Mouse (Mus musculus) frontal cortex, adult 2 months (tissue): ENCODE data around the gene Ppp2r1a. TPM values are rescaled to one million over a fixed set of nuclear protein-coding genes. Genes with fewer than 3 reads are reported as not detected.

Experiments
- DNase-seq, 2 experiments: peaks; one replicate each; pipeline ENCODE4 v3.0.0; 2022; ENCODE audit warnings: low spot score in 1 of 2; ENCODE audit errors: extremely low spot score in 1 of 2
- polyA plus RNA-seq: library from polyadenylated mRNA; depleted of rRNA; stranded (reverse); fragments of >200 nt; gene quantifications from 2 replicates; pipeline ENCODE4 v1.2.3, GENCODE M21; 2012; rRNA removed

Gene Ppp2r1a
- 558 and 595 TPM in 2 replicates for polyA plus RNA-seq

DNA sequence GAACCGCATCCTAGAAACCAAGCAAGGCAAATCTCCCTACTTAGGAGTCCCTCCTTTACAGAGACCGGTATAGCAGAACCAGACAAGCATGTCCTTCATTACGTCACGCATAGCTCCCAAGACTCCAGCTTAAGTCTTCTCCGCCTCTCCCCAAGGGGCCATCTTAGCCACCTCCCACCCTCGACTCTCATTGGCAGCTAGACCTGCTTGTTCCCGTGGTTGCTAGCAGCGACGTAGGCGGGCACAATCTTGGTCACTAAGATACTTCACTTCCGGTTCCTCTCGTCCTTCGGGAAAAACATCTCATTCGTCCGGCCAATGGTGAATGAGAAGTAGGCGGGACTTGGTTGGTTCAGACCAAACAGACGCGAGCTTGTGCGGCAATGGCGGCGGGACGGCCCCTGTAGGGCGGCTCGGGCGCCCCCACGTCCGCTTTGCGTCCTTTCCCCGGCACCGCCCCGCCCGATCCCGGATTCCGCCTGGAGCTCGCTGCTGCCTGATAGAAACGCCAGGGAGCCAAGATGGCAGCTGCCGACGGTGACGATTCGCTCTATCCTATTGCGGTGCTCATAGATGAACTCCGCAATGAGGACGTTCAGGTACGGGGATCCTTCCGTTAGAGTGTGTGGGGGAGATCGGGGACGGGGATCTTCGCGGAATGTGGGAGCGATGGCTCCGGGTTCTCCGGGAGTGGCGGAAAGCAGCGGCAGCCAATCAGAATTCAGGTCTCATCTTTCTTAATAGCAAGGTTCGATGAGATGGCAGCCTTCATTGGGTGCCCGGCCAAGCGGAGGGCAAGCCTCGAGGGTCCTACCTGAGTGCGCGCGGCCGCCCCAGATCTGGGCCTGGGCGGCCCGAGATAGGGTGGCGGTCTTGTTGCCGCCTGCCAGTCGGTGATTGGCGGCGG lies at the start of gene Ppp2r1a:
Gene Ppp2r1a, plus strand, starts transcription at position 327 of the 907 bp plus-strand sequence.
- DNase-seq: peak; percentile 100

- DNase-seq: no peak
These were observed 40.1 kb upstream of the Ppp2r1a start, which contains the start of gene Vmn1r231 for GRCm38 (mm10) chr17:20904991-20905390. Vmn1r231 (minus strand) TSS chr17:20905091.

GRCm38 (mm10) chr17:20919614-20920013 lies 25.5 kb upstream of the Ppp2r1a start, which contains the start of gene Vmn1r232:
Vmn1r232 (minus strand) TSS chr17:20919714.
- DNase-seq: no peak

DNA sequence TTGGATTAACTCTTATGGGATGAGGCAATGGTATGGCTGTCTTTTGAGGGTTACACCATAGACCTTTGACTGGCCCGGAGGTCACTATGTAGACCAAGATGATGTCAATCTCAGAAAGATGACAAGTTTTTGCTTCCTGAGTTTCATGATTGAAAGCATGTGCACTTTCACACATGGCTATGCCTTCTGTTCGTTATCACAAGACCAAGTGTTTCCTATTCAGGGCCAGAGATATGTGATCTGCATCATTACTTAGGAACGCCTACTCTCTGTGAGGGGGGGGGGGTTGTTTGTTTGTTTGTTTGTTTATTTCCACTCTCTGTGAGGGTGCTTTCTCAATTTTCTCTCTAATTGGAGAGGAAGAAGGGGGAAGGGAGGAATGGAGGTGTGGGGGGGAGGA lies 885 bp upstream of the Ppp2r1a start:
- no peak for DNase-seq

GRCm38 (mm10) chr17:20946026-20946565 lies 985 bp downstream of the Ppp2r1a start:
- DNase-seq: peak in 1 of 2 experiments; percentile 16

DNA sequence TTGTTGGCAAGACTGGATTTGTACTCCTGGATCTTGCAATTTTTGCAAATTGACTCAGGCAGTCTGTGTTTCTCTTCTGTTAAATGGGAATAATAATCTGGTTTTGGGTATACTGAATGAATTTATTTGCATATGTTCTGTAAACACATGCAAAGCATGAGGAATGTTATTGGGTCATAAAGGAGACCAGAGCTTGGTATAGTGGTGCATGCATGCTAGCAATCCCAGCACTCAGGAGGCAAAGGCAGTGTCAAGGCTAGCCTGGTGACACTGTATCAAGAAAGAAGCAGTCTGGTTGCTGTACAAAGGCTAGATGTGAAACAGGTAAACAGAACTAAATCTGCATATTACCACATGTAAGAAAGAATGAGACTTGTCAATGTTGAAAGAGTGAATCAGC lies 1.5 kb downstream of the Ppp2r1a start:
- DNase-seq: no peak

DNA sequence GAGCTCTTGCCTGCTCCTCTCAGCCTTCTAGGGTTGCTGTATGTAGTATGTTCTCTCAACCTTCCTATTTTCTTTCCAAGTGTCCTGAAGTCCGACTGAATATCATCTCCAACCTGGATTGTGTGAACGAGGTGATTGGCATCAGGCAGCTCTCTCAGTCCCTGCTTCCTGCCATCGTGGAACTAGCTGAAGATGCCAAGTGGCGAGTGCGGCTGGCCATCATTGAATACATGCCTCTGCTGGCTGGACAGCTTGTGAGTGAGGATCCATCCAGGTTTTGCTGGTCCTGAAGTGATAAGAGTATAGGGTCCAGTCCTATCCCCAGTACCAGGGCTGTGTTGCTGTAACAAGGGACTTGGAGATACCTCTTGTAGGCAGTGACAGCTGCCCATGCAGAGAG lies 15.3 kb downstream of the Ppp2r1a start:
- no peak for DNase-seq

GRCm38 (mm10) chr17:20965421-20965820 lies 20.3 kb downstream of the Ppp2r1a start:
- no peak for DNase-seq

- no peak for DNase-seq
These were observed 21.6 kb downstream of the Ppp2r1a start for GRCm38 (mm10) chr17:20966681-20967080.

DNA sequence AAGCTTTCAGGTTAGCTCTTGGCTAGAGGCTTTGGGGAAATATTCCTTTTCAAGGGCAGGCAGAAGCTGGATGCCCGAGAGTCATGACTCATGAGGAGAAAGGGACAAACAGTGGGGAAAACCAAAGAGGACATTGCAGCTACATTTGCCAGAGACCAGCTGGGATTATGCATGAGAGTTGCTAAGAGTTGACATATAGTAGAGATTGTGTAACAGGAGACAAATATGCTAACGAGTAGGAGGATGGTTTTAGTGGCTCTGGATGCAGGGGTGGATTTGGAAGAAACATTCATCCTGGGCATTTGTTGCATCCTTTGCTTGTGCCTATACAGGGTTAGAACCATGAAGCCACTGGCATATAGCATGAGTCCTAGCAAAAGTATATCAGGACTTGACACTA lies 48.6 kb downstream of the Ppp2r1a start:
- peak; percentile 27 to 28 for DNase-seq

DNA sequence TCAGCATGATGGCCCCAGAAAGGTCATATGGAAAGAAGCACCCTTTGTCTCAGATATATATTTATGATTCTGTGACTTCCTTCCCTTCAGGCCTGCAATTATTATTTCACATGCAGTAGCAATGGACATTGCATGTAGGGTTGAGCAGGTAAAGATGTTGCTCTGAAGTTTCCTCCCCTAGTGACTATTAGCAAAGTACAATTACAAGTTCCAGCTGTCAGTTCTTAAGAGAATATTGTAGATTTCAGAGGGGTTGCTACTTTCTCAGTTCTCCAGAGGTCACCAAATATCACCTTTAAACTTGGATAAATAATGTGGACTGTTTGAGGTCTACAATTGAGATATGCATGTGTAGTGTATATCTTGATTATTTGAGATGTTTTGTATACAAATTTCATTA lies 51.3 kb downstream of the Ppp2r1a start, which contains the start of gene Vmn1r233:
Gene Vmn1r233, minus strand, starts transcription at position 101 of the 400 bp plus-strand sequence.
- no peak for DNase-seq

DNA sequence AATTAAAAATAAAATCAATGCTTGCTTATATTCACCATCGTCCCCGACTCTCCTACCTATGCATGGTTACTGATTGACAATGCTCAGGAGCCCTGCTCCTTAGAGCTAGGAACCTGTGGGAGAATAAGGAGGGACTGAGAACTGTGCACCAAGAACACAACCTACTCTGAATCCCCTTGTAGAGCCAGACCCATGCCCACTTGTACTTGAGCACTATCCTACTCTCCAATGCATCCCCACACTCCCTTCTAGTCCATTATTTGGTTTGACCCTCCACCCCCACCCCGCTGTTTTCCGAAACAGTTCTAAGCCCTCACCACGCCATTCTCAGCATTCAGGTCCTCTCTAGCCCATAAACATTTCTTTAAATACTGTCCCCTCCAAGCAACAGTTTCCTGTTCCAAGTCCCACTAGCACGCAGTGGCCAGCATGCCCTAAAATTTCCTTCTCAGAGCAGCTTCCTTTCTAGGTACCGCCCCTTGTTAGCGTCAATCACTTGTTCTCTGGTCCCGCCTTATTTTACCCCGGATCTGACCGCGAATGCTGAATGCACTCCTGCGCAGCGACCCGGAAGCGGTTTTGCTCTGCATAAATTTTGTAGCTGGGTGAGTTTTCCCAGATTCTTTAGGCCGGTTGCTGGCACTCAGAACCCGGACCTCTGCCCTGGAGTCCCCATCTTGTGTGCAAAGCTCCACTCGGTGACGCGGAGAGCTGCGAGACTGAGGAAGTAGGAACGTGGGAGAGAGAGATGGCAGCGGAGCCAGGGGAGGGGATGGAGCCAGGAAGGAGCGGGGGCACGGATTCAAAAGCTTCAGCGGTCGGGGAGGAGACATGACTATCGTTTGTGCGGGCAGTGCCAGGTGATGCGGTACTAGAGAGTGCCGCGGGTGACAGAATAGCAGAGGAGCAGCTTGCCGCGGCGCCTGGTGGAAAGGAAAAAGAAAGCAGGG lies 63.5 kb downstream of the Ppp2r1a start, which contains the start of gene Zfp160:
Gene Zfp160, plus strand, starts transcription at position 522 of the 950 bp plus-strand sequence.
- DNase-seq: peak; percentile 87 to 95

DNA sequence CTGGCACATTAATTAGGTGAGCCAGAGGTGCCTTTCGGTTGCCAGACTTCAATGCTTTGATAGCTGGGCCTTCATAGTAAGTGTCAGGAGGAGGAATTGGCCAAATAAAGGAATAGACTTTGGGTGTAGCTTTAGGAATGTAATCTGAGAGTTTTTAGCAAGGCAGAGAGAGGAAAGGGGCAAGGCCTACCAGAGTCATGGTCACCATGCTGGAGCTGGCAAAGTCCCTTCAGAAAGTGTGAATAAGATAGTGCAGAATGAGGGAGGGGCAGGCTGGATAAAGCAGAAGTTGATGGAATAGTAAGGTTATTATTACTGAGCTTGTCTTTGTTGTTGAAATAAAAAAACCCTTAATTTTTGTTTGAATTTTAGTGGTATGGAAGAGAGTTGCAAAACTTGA lies 64.6 kb downstream of the Ppp2r1a start:
- no peak for DNase-seq

Other genes with a start within 250 kb of the Ppp2r1a start
- not detected in 2 replicates for gene Vmn1r227, start 215.5 kb upstream of the Ppp2r1a start, polyA plus RNA-seq
- not detected in 2 replicates for gene Vmn1r228, start 159.2 kb upstream of the Ppp2r1a start, polyA plus RNA-seq
- gene Vmn1r229, start 133.8 kb upstream of the Ppp2r1a start, polyA plus RNA-seq: not detected in 2 replicates
- gene Vmn1r230, start 104.9 kb upstream of the Ppp2r1a start, polyA plus RNA-seq: not detected in 2 replicates
- gene Vmn1r231, start 40.2 kb upstream of the Ppp2r1a start, polyA plus RNA-seq: not detected in 2 replicates
- not detected in 2 replicates for gene Vmn1r232, start 25.6 kb upstream of the Ppp2r1a start, polyA plus RNA-seq
- not detected in 2 replicates for gene Vmn1r233, start 51.2 kb downstream of the Ppp2r1a start, polyA plus RNA-seq
- 15.4 and 19.1 TPM in 2 replicates for gene Zfp160, start 63.6 kb downstream of the Ppp2r1a start, polyA plus RNA-seq